Mouse (Mus musculus): ENCODE results near the gene Alg14.
A peak's percentile ranks its signal among the peaks of the same experiment; 100 is the strongest.

GRCm38 (mm10) chr3:121294200-121294599, 2.6 kb downstream of the Alg14 start:
- TF ChIP-seq ZKSCAN1 (IDR thresholded peaks at IDR 0.05; ENCODE audit: borderline replicate concordance, low read depth, low read length) (no peak), ELF1 (IDR thresholded peaks at IDR 0.05; ENCODE audit: low read depth, low read length) (no peak), CTCF (conservative IDR thresholded peaks at IDR 0.05 in 1 of 2, IDR thresholded peaks at IDR 0.05 in 1 of 2; ENCODE audit: low read depth in 2 of 2, low read length in 2 of 2) (peak in 1 of 2 experiments; percentile 55; a peak in 2 of 4 replicates), EP300 (IDR thresholded peaks at IDR 0.05; ENCODE audit: low read length) (no peak), RAD21 (IDR thresholded peaks at IDR 0.05; ENCODE audit: low read depth, low read length) (no peak; the same call in 1 of the 2 replicates), MAX (IDR thresholded peaks at IDR 0.05; ENCODE audit: low read length) (no peak), PAX5 (IDR thresholded peaks at IDR 0.05; ENCODE audit: low read length) (no peak), ZNF384 (IDR thresholded peaks at IDR 0.05; ENCODE audit: low read depth, low read length) (no peak)
